Comparison of ENCODE assay signal across 8 mouse cellular contexts in genomic region chr6:13839345-13840054, GRCm38 (mm10). TPM values are rescaled to one million over a fixed set of nuclear protein-coding genes. Genes with fewer than 3 reads are reported as not detected.
DNase-seq lines count a peak whose midpoint lies in the region; ATAC-seq and TF ChIP-seq lines count a peak whose summit lies in the region.

Gene Gpr85 (minus strand): TSS chr6:13839942.

- peak within 1 kb of the TSS; percentile 69 for H3K4me2 ChIP-seq in midbrain, embryonic 15.5 days

- no peak for TF ChIP-seq POLR2A in cerebellum, adult 2 months (IDR thresholded peaks at IDR 0.05; ENCODE audit: borderline replicate concordance, insufficient read depth, low read length)

- H3K9ac ChIP-seq in midbrain, embryonic 15.5 days = peak within 1 kb of the TSS; percentile 92

- DNase-seq in right cerebral cortex, adult 18-20 months = peak; percentile 25
- no peak for DNase-seq in right cerebral cortex, postnatal 4 days
- DNase-seq in cerebellum, adult 2 months = peak; percentile 56 to 68
- DNase-seq in frontal cortex, postnatal 36 days (ENCODE audit: low spot score in 2 of 2) = peak; percentile 33 to 59
- DNase-seq in left cerebral cortex, adult 2 months (ENCODE audit: extremely low spot score in 1 of 2, low spot score in 2 of 2) = peak in 1 of 2 experiments; percentile 26
- DNase-seq in spleen, postnatal 4 days (ENCODE audit: low spot score in 2 of 2) = no peak
- DNase-seq in thymus, postnatal 4 days = no peak

- H3K4me3 ChIP-seq in cerebellum, adult 2 months (replicated peaks; ENCODE audit: insufficient read depth, low read depth, low read length) = peak within 1 kb of the TSS; percentile 77
- peak within 1 kb of the TSS; percentile 75 for H3K4me3 ChIP-seq in left cerebral cortex, adult 2 months
- H3K4me3 ChIP-seq in midbrain, embryonic 15.5 days = peak within 1 kb of the TSS; percentile 55

- H3K27ac ChIP-seq in cerebellum, adult 2 months (ENCODE audit: insufficient read depth, low read length) = peak within 1 kb of the TSS; percentile 96
- peak within 1 kb of the TSS; percentile 100 for H3K27ac ChIP-seq in left cerebral cortex, adult 2 months
- peak within 1 kb of the TSS; percentile 99 for H3K27ac ChIP-seq in midbrain, embryonic 15.5 days

- H3K9me3 ChIP-seq in midbrain, embryonic 15.5 days = no peaks in the 10 kb centered on the region

- peak; percentile 46 for ATAC-seq in midbrain, embryonic 15.5 days (replicated peaks)

- no peaks in the 10 kb centered on the region for H3K36me3 ChIP-seq in midbrain, embryonic 15.5 days (replicated peaks)

- intact Hi-C loops in left cerebral cortex, adult 2 months (cut with DNase I) = loop anchor here (2.0 to 10.0 kb wide), 10 partner anchors 31 to 668 kb away; partner anchors contain the start of genes 2610001J05Rik, Bmt2 and Tmem168

- H3K4me1 ChIP-seq in cerebellum, adult 2 months (ENCODE audit: control insufficient read depth, insufficient read depth, low read length) = 0 out of 2 replicates have a peak, but pooled peaks cover 3% of the 10 kb centered on the region
- peaks cover 10% of the 10 kb centered on the region for H3K4me1 ChIP-seq in midbrain, embryonic 15.5 days

- WGBS in cerebellum, adult 2 months = 6% methylated on average over 18 of the region's 18 CpGs
- WGBS in midbrain, embryonic 15.5 days = 27% methylated on average over 18 of the region's 18 CpGs

- TF ChIP-seq CTCF in cerebellum, adult 2 months (IDR thresholded peaks at IDR 0.05; ENCODE audit: borderline replicate concordance, insufficient read depth, low read depth, low read length) = no peak
- TF ChIP-seq CTCF in left cerebral cortex, adult 2 months (IDR thresholded peaks at IDR 0.05) = no peak

- no peaks in the 10 kb centered on the region for H3K27me3 ChIP-seq in cerebellum, adult 2 months (ENCODE audit: control insufficient read depth, insufficient read depth, low read length)
- H3K27me3 ChIP-seq in midbrain, embryonic 15.5 days (replicated peaks) = no peaks in the 10 kb centered on the region

RNA-seq across cellular contexts. Expression of gene Gpr85, which starts in this region (rescaled TPM):
- polyA plus RNA-seq in cerebellum, adult 2 months (2012; rRNA removed) = 30.4 and 30.5 TPM in 2 replicates
- total RNA-seq in left cerebral cortex, adult 2 months (2021) = 10 to 100 TPM; 34.0 to 37.7 TPM
- polyA plus RNA-seq in midbrain, embryonic 15.5 days (2015; fragmentation: Nextera tagmentation; extraction: Ambion mirVana) = 115 and 116 TPM in 2 replicates

Comparison
In these comparisons a context has a peak if more than half of its experiments do, and no peak if none do; other contexts are left out.
1. DNase-seq: peak in right cerebral cortex, adult 18-20 months (single experiment), cerebellum, adult 2 months (2 of 2) and frontal cortex, postnatal 36 days (2 of 2); none in right cerebral cortex, postnatal 4 days (single experiment), spleen, postnatal 4 days (0 of 2) and thymus, postnatal 4 days (single experiment).
2. Peak in every context shown above with its lines, with median percentiles within 50 percentile points of each other: H3K27ac ChIP-seq and H3K4me3 ChIP-seq.